In the genomic region with DNA sequence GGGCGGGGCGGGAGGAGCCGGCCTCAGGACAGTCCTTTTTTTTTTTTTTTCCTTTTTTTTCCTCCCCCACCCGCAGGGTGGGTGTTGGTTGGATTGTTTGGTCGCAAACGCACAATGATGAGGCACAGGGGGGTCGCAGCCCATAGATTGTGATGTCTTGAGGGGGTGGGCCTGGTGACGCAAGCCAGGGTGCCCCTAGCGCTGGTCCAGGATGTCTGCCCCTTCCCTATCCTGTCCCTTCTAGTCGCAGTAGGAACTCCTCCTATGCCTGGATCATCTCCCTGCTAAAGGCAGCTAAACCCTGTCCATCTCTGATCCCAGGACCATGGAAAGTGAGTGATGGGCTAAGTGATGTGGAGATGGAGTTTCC, we compare ENCODE assay signal across 9 mouse cellular contexts. TPM values are rescaled to one million over a fixed set of nuclear protein-coding genes. Genes with fewer than 3 reads are reported as not detected.
DNase-seq lines count a peak whose midpoint lies in the region; ATAC-seq and TF ChIP-seq lines count a peak whose summit lies in the region.
"Had no signal": no experiment of that assay in that cellular context is flagged by ENCODE, and none has a peak within 500 bp of the region (broad histone marks: within the 10 kb centered on the region; RNA-seq: fewer than 3 reads in every experiment).

No protein-coding gene starts in this region.

- WGBS in kidney, embryonic 14.5 days: under 1% methylated on average over 6 of the region's 10 CpGs
- WGBS in hindbrain, embryonic 16.5 days: 0% methylated on average over 5 of the region's 10 CpGs

- peak overlapping the region; percentile 97 for H3K4me2 ChIP-seq in kidney, embryonic 14.5 days (replicated peaks; ENCODE audit: low read depth, low read length)
- H3K4me2 ChIP-seq in hindbrain, embryonic 16.5 days (ENCODE audit: low read length): peak overlapping the region; percentile 93
- peak overlapping the region; percentile 15 for H3K4me2 ChIP-seq in myocyte (ENCODE audit: low read depth)

- no peaks in the 10 kb centered on the region for H3K79me2 ChIP-seq in myocyte (ENCODE audit: control insufficient read depth, insufficient read depth)

- no peak overlapping the region for H3ac ChIP-seq in myocyte (ENCODE audit: control insufficient read depth, insufficient read length)

- peak overlapping the region; percentile 83 for H3K4me3 ChIP-seq in kidney, embryonic 14.5 days (ENCODE audit: low read length)
- H3K4me3 ChIP-seq in hindbrain, embryonic 16.5 days (ENCODE audit: low read length): peak overlapping the region; percentile 81
- no peak overlapping the region for H3K4me3 ChIP-seq in myocyte

- DNase-seq in kidney, postnatal 10 days: no peak
- DNase-seq in embryo, embryonic 10.5 days (ENCODE audit: low spot score): peak; percentile 55
- no peak for DNase-seq in urinary bladder, postnatal 36 days (ENCODE audit: low spot score in 2 of 2)
- no peak for DNase-seq in adrenal gland, postnatal 10 days
- no peak for DNase-seq in layer of hippocampus, adult 9-10 months (ENCODE audit: low spot score)

- peak; percentile 72 for ATAC-seq in kidney, embryonic 14.5 days (ENCODE audit: low FRiP score, low TSS enrichment)
- peak; percentile 72 for ATAC-seq in hindbrain, embryonic 16.5 days

- no peak for TF ChIP-seq POLR2A in myocyte (IDR thresholded peaks at IDR 0.05; ENCODE audit: insufficient read length, low read depth)

- peak overlapping the region; percentile 88; the same call in 1 of the 2 replicates for H3K9ac ChIP-seq in kidney, embryonic 14.5 days (ENCODE audit: low read depth, low read length)
- H3K9ac ChIP-seq in hindbrain, embryonic 16.5 days (ENCODE audit: low read depth, low read length): peak overlapping the region; percentile 95

- H3K4me1 ChIP-seq in kidney, embryonic 14.5 days (ENCODE audit: control insufficient read depth, insufficient read depth, low read length): peaks cover 7% of the 10 kb centered on the region; the same call in 1 of the 2 replicates
- peaks cover 6% of the 10 kb centered on the region for H3K4me1 ChIP-seq in hindbrain, embryonic 16.5 days (ENCODE audit: control insufficient read depth, insufficient read depth, low read depth, low read length)

- no peak overlapping the region for H3K27ac ChIP-seq in kidney, embryonic 14.5 days (ENCODE audit: low read depth, low read length)
- peak overlapping the region; percentile 66 for H3K27ac ChIP-seq in hindbrain, embryonic 16.5 days (ENCODE audit: low read depth, low read length)

- no peaks in the 10 kb centered on the region for H3K9me3 ChIP-seq in kidney, embryonic 14.5 days (ENCODE audit: control insufficient read depth, low read length)
- no peaks in the 10 kb centered on the region for H3K9me3 ChIP-seq in hindbrain, embryonic 16.5 days (ENCODE audit: control insufficient read depth, low read length)

- H3K27me3 ChIP-seq in kidney, embryonic 14.5 days (ENCODE audit: control insufficient read depth, insufficient read depth, low read length): no peaks in the 10 kb centered on the region
- no peaks in the 10 kb centered on the region for H3K27me3 ChIP-seq in hindbrain, embryonic 16.5 days (replicated peaks; ENCODE audit: control insufficient read depth, insufficient read depth, low read length)
- H3K27me3 ChIP-seq in myocyte (ENCODE audit: control insufficient read depth, insufficient read depth, insufficient read length): peaks cover 33% of the 10 kb centered on the region
- H3K27me3 ChIP-seq: Patski had no signal

- H3K36me3 ChIP-seq in kidney, embryonic 14.5 days (ENCODE audit: control insufficient read depth, insufficient read depth, low read length): no peaks in the 10 kb centered on the region
- no peaks in the 10 kb centered on the region for H3K36me3 ChIP-seq in hindbrain, embryonic 16.5 days (ENCODE audit: control insufficient read depth, insufficient read depth, low read length)
- no peaks in the 10 kb centered on the region for H3K36me3 ChIP-seq in myocyte (ENCODE audit: control insufficient read depth, insufficient read depth)

TF ChIP-seq in myocyte, 11 proteins besides CTCF, POLR2A, EP300 and RAD21:
- TF ChIP-seq POLR2AphosphoS2 (IDR thresholded peaks at IDR 0.05; ENCODE audit: insufficient read length, low read depth) (no peak), TCF3 (IDR thresholded peaks at IDR 0.05; ENCODE audit: insufficient read length, low read depth) (no peak), CEBPB (IDR thresholded peaks at IDR 0.05; ENCODE audit: insufficient read depth, poor library complexity, severe bottlenecking) (no peak), USF1 (IDR thresholded peaks at IDR 0.05; ENCODE audit: low read depth) (no peak), TCF12 (IDR thresholded peaks at IDR 0.05; ENCODE audit: insufficient read depth, poor library complexity, severe bottlenecking) (no peak)

RNA-seq across cellular contexts. Expression of a gene that starts 0.3 kb away (rescaled TPM):
- 3.3 and 5.3 TPM in 2 replicates for polyA plus RNA-seq in kidney, embryonic 14.5 days (2014; fragmentation: Nextera tagmentation; extraction: Ambion mirVana)
- polyA plus RNA-seq in hindbrain, embryonic 16.5 days (2015; fragmentation: Nextera tagmentation; extraction: Ambion mirVana): 1.2 TPM in 2 replicates
- 0.07 TPM for polyA plus RNA-seq in myocyte (2012; fragmentation: generic; extraction: Trizol)
- 10 to 100 TPM; 14.4 to 18.3 TPM for total RNA-seq in adrenal gland, postnatal 10 days (2021)

Comparison
In these comparisons a context has a peak if more than half of its experiments do, and no peak if none do; other contexts are left out.
1. H3K4me2 ChIP-seq: peak in every context shown above with its lines; median percentile 97 in kidney, embryonic 14.5 days; 93 in hindbrain, embryonic 16.5 days; 15 in myocyte.